Mouse (Mus musculus): ENCODE measurements around the gene Rin2.

- TF ChIP-seq EP300 (IDR thresholded peaks at IDR 0.05; ENCODE audit: low read depth) (no peak; the same call in 1 of the 2 replicates), CTCF (IDR thresholded peaks at IDR 0.05; ENCODE audit: low read depth) (no peak)
These were observed 187.3 kb downstream of the Rin2 start for GRCm38 (mm10) chr2:145862206-145862817.
